ENCODE assay signal across 25 mouse cellular contexts in genomic region chr9:109929131-109929530, GRCm38 (mm10).
"Had no signal": no experiment of that assay in that cellular context is flagged by ENCODE, and none has a peak within 500 bp of the region (broad histone marks: within the 10 kb centered on the region; RNA-seq: fewer than 3 reads in every experiment).

No protein-coding gene starts in this region.

- DNase-seq: cerebellum, adult 8-10 months; cerebellum, adult 9-10 months; cerebellum, postnatal 10 days; cerebellum, postnatal 14 days; cerebellum, postnatal 25 days; cerebellum, postnatal 36 days; embryo, embryonic 11 days; forebrain, postnatal 0 days; gastrocnemius, adult 2 months; gastrocnemius, postnatal 10 days; gastrocnemius, postnatal 14 days; gastrocnemius, postnatal 25 days; gastrocnemius, postnatal 36 days; heart, adult 18-20 months; heart, adult 2 months had no signal

- H3K27ac ChIP-seq: embryonic facial prominence, embryonic 10.5 days; embryonic facial prominence, embryonic 12.5 days; embryonic facial prominence, embryonic 13.5 days; embryonic facial prominence, embryonic 15.5 days; forebrain, embryonic 10.5 days; forebrain, embryonic 12.5 days; forebrain, embryonic 13.5 days; forebrain, embryonic 15.5 days; heart, adult 2 months; heart, embryonic 10.5 days had no signal

- H3K9me3 ChIP-seq: embryonic facial prominence, embryonic 10.5 days; embryonic facial prominence, embryonic 12.5 days; embryonic facial prominence, embryonic 13.5 days; embryonic facial prominence, embryonic 15.5 days; forebrain, embryonic 10.5 days; forebrain, embryonic 12.5 days; forebrain, embryonic 13.5 days; forebrain, embryonic 15.5 days; heart, embryonic 10.5 days had no signal

- H3K9ac ChIP-seq: embryonic facial prominence, embryonic 12.5 days; embryonic facial prominence, embryonic 13.5 days; embryonic facial prominence, embryonic 15.5 days; forebrain, embryonic 12.5 days; forebrain, embryonic 13.5 days; forebrain, embryonic 15.5 days; forebrain, postnatal 0 days had no signal

- H3K36me3 ChIP-seq: embryonic facial prominence, embryonic 10.5 days; embryonic facial prominence, embryonic 12.5 days; embryonic facial prominence, embryonic 13.5 days; embryonic facial prominence, embryonic 15.5 days; forebrain, embryonic 10.5 days; forebrain, embryonic 12.5 days; forebrain, embryonic 15.5 days; heart, embryonic 10.5 days had no signal

- H3K4me3 ChIP-seq: embryonic facial prominence, embryonic 10.5 days; embryonic facial prominence, embryonic 12.5 days; embryonic facial prominence, embryonic 13.5 days; embryonic facial prominence, embryonic 15.5 days; erythroblast, embryonic 14.5 days; forebrain, embryonic 10.5 days; forebrain, embryonic 12.5 days; forebrain, embryonic 13.5 days; forebrain, embryonic 15.5 days; gastrocnemius, adult 2 months; heart, adult 2 months; heart, embryonic 10.5 days had no signal

- H3K27me3 ChIP-seq: embryonic facial prominence, embryonic 12.5 days; embryonic facial prominence, embryonic 13.5 days; embryonic facial prominence, embryonic 15.5 days; forebrain, embryonic 12.5 days; forebrain, embryonic 13.5 days; forebrain, embryonic 15.5 days had no signal
